Mouse (Mus musculus): ENCODE data around the gene Rasgef1a. TPM values are rescaled to one million over a fixed set of nuclear protein-coding genes. Genes with fewer than 3 reads are reported as not detected.
A peak's percentile ranks its signal among the peaks of the same experiment; 100 is the strongest.

Rasgef1a gene
- total RNA-seq, 2 experiments from 2014 or later, result 0.09 to 0.29 TPM

GRCm38 (mm10) chr6:118070321-118071012 lies 59.2 kb downstream of the Rasgef1a start:
- ATAC-seq (ENCODE audit: poor library complexity, severe bottlenecking), result no peak

GRCm38 (mm10) chr6:118071013-118071350 lies 59.7 kb downstream of the Rasgef1a start:
- ATAC-seq (ENCODE audit: poor library complexity, severe bottlenecking), result no peak

- ATAC-seq (ENCODE audit: poor library complexity, severe bottlenecking), result no peak
Measured at GRCm38 (mm10) chr6:118071416-118071815, 60.2 kb downstream of the Rasgef1a start.

- no peak for ATAC-seq (ENCODE audit: poor library complexity, severe bottlenecking)
Measured at GRCm38 (mm10) chr6:118072176-118072575, 60.9 kb downstream of the Rasgef1a start.

- no peak for ATAC-seq (ENCODE audit: poor library complexity, severe bottlenecking)
Measured at GRCm38 (mm10) chr6:118074151-118074550, 62.9 kb downstream of the Rasgef1a start.

- ATAC-seq (ENCODE audit: poor library complexity, severe bottlenecking), result no peak
Measured at GRCm38 (mm10) chr6:118076256-118076655, 65.0 kb downstream of the Rasgef1a start.

GRCm38 (mm10) chr6:118076748-118077147 lies 65.5 kb downstream of the Rasgef1a start:
- no peak for ATAC-seq (ENCODE audit: poor library complexity, severe bottlenecking)

- ATAC-seq (ENCODE audit: poor library complexity, severe bottlenecking), result no peak
Measured at GRCm38 (mm10) chr6:118077421-118077820, 66.2 kb downstream of the Rasgef1a start.

- no peak for ATAC-seq (ENCODE audit: poor library complexity, severe bottlenecking)
Measured at GRCm38 (mm10) chr6:118078751-118079150, 67.5 kb downstream of the Rasgef1a start.

GRCm38 (mm10) chr6:118079292-118079691 lies 68.1 kb downstream of the Rasgef1a start:
- ATAC-seq (ENCODE audit: poor library complexity, severe bottlenecking), result no peak

GRCm38 (mm10) chr6:118079762-118080465 lies 68.7 kb downstream of the Rasgef1a start:
- ATAC-seq (ENCODE audit: poor library complexity, severe bottlenecking), result no peak

GRCm38 (mm10) chr6:118080711-118081110 lies 69.5 kb downstream of the Rasgef1a start:
- no peak for ATAC-seq (ENCODE audit: poor library complexity, severe bottlenecking)

- no peak for ATAC-seq (ENCODE audit: poor library complexity, severe bottlenecking)
Measured at GRCm38 (mm10) chr6:118082384-118082783, 71.1 kb downstream of the Rasgef1a start.

GRCm38 (mm10) chr6:118083608-118084007 lies 72.4 kb downstream of the Rasgef1a start:
- no peak for ATAC-seq (ENCODE audit: poor library complexity, severe bottlenecking)

- no peak for ATAC-seq (ENCODE audit: poor library complexity, severe bottlenecking)
Measured at GRCm38 (mm10) chr6:118084596-118084995, 73.4 kb downstream of the Rasgef1a start.

GRCm38 (mm10) chr6:118087955-118088354 lies 76.7 kb downstream of the Rasgef1a start:
- no peak for ATAC-seq (ENCODE audit: poor library complexity, severe bottlenecking)

- no peak for ATAC-seq (ENCODE audit: poor library complexity, severe bottlenecking)
Measured at GRCm38 (mm10) chr6:118088750-118089440, 77.7 kb downstream of the Rasgef1a start.

- no peak for ATAC-seq (ENCODE audit: poor library complexity, severe bottlenecking)
Measured at GRCm38 (mm10) chr6:118090827-118091226, 79.6 kb downstream of the Rasgef1a start.

- no peak for ATAC-seq (ENCODE audit: poor library complexity, severe bottlenecking)
Measured at GRCm38 (mm10) chr6:118097765-118098365, 86.6 kb downstream of the Rasgef1a start.

- peak; percentile 70 for ATAC-seq (ENCODE audit: poor library complexity, severe bottlenecking)
Measured at GRCm38 (mm10) chr6:118099311-118099802, 88.1 kb downstream of the Rasgef1a start.

- ATAC-seq (ENCODE audit: poor library complexity, severe bottlenecking), result no peak
Measured at GRCm38 (mm10) chr6:118111810-118112209, 100.6 kb downstream of the Rasgef1a start.
